Mouse (Mus musculus) mesoderm, embryonic 11.5 days (tissue): ENCODE data around the gene Sec31b.

ENCODE experiments used
- DNase-seq: peaks from one replicate; pipeline ENCODE4 v3.0.0-alpha.2; 2012; ENCODE audit warnings: low read depth, low spot score

The Sec31b gene

GRCm38 (mm10) chr19:44545321-44546041 lies at the start of gene Sec31b:
Gene Sec31b (minus strand): TSS chr19:44545864.
- DNase-seq, result peak; percentile 33

- no peak for DNase-seq
Observed at GRCm38 (mm10) chr19:44594180-44594579, 48.5 kb upstream of the Sec31b start.

GRCm38 (mm10) chr19:44591638-44592037 lies 46.0 kb upstream of the Sec31b start:
- no peak for DNase-seq

- DNase-seq, result no peak
Observed at GRCm38 (mm10) chr19:44590992-44591391, 45.3 kb upstream of the Sec31b start.

GRCm38 (mm10) chr19:44589591-44590223 lies 44.0 kb upstream of the Sec31b start:
- DNase-seq, result no peak

- no peak for DNase-seq
Observed at GRCm38 (mm10) chr19:44588036-44588435, 42.4 kb upstream of the Sec31b start.

GRCm38 (mm10) chr19:44582638-44583309 lies 37.1 kb upstream of the Sec31b start:
- peak; percentile 93 for DNase-seq

GRCm38 (mm10) chr19:44582103-44582502 lies 36.4 kb upstream of the Sec31b start:
- no peak for DNase-seq

GRCm38 (mm10) chr19:44578038-44578437 lies 32.4 kb upstream of the Sec31b start:
- DNase-seq, result no peak

- no peak for DNase-seq
Observed at GRCm38 (mm10) chr19:44576275-44576674, 30.6 kb upstream of the Sec31b start.

- DNase-seq, result no peak
Observed at GRCm38 (mm10) chr19:44567763-44568162, 22.1 kb upstream of the Sec31b start.

GRCm38 (mm10) chr19:44564006-44564405 lies 18.3 kb upstream of the Sec31b start:
- DNase-seq, result no peak

GRCm38 (mm10) chr19:44562652-44563206 lies 17.1 kb upstream of the Sec31b start, which contains the start of gene Hif1an:
Gene Hif1an (plus strand): TSS chr19:44562850.
- peak; percentile 97 for DNase-seq

- DNase-seq, result peak; percentile 95
Observed at GRCm38 (mm10) chr19:44554861-44555590, 9.4 kb upstream of the Sec31b start, which contains the start of gene Ndufb8. Gene Ndufb8 (minus strand): TSS chr19:44555440.

GRCm38 (mm10) chr19:44554490-44554860 lies 8.8 kb upstream of the Sec31b start:
- no peak for DNase-seq

GRCm38 (mm10) chr19:44553286-44553685 lies 7.6 kb upstream of the Sec31b start:
- no peak for DNase-seq

GRCm38 (mm10) chr19:44552731-44553130 lies 7.1 kb upstream of the Sec31b start, which contains the start of gene Gm20538:
Gene Gm20538 (minus strand): TSS chr19:44552831.
- no peak for DNase-seq

- DNase-seq, result peak; percentile 88
Observed at GRCm38 (mm10) chr19:44544775-44545174, 889 bp downstream of the Sec31b start.

- no peak for DNase-seq
Observed at GRCm38 (mm10) chr19:44544372-44544771, 1.3 kb downstream of the Sec31b start.

GRCm38 (mm10) chr19:44542694-44543178 lies 2.9 kb downstream of the Sec31b start:
- DNase-seq, result no peak

GRCm38 (mm10) chr19:44537416-44537815 lies 8.2 kb downstream of the Sec31b start:
- DNase-seq, result no peak
